ENCODE assay signal across 13 mouse cellular contexts in genomic region chr3:49096118-49096517, GRCm38 (mm10).
"Had no signal": no experiment of that assay in that cellular context is flagged by ENCODE, and none has a peak within 500 bp of the region (broad histone marks: within the 10 kb centered on the region; RNA-seq: fewer than 3 reads in every experiment).

No protein-coding gene starts in this region.

- H3K27me3 ChIP-seq: liver, embryonic 15.5 days; neural tube, embryonic 13.5 days had no signal

- H3K4me2 ChIP-seq: liver, embryonic 11.5 days; liver, embryonic 15.5 days; neural tube, embryonic 13.5 days had no signal

- ATAC-seq: intestine, embryonic 16.5 days; lung, postnatal 0 days had no signal

- H3K9me3 ChIP-seq: limb, embryonic 10.5 days; liver, embryonic 15.5 days; neural tube, embryonic 13.5 days had no signal

- H3K9ac ChIP-seq: liver, embryonic 15.5 days; neural tube, embryonic 13.5 days had no signal

- H3K4me1 ChIP-seq: limb, embryonic 10.5 days; liver, embryonic 15.5 days had no signal

- H3K27ac ChIP-seq: left cerebral cortex, adult 2 months; limb, embryonic 10.5 days; liver, embryonic 15.5 days; neural tube, embryonic 13.5 days had no signal

- H3K4me3 ChIP-seq: left cerebral cortex, adult 2 months; limb, embryonic 10.5 days; liver, embryonic 15.5 days; neural tube, embryonic 13.5 days had no signal

- DNase-seq: kidney, adult 8-10 months; kidney, postnatal 25 days; lung, adult 2 months; lung, postnatal 36 days; right cerebral cortex, postnatal 14 days; thymus, postnatal 36 days had no signal

- H3K36me3 ChIP-seq: limb, embryonic 10.5 days; liver, embryonic 15.5 days; neural tube, embryonic 13.5 days had no signal
